Mouse (Mus musculus): ENCODE results near the gene Flywch2. TPM values are rescaled to one million over a fixed set of nuclear protein-coding genes. Genes with fewer than 3 reads are reported as not detected.
"Not testable (repeated sequence)": the region's sequence is repeated elsewhere in the genome, so short reads cannot be mapped to it uniquely, and the experiment has no call there.

Flywch2 gene
- polyA plus RNA-seq, 1 experiment, result 8.8 TPM

- no peak for DNase-seq
- Histone ChIP-seq H3K4me1 (ENCODE audit: control insufficient read depth, insufficient read depth, low read length) (no peaks in the 10 kb centered on the region; the same call in 1 of the 2 replicates), H3K4me3 (replicated peaks; ENCODE audit: extremely low read depth, low read depth, low read length) (no peak overlapping the region)
- WGBS, result 81% methylated on average over 10 of the region's 10 CpGs
- no peak for TF ChIP-seq POLR2A (IDR thresholded peaks at IDR 0.05; ENCODE audit: borderline replicate concordance, extremely low read depth, low read depth, low read length)
- no peak for TF ChIP-seq CTCF (IDR thresholded peaks at IDR 0.05; ENCODE audit: insufficient read depth, low read length)
These were observed 9.7 kb downstream of the Flywch2 start for GRCm38 (mm10) chr17:23776216-23776615.

- 3% methylated on average over 12 of the region's 12 CpGs for WGBS
- DNase-seq, result peak; percentile 82
- Histone ChIP-seq H3K4me3 (replicated peaks; ENCODE audit: extremely low read depth, low read depth, low read length) (no peak overlapping the region), H3K4me1 (ENCODE audit: control insufficient read depth, insufficient read depth, low read length) (no peaks in the 10 kb centered on the region; the same call in none of the 2 replicates)
- TF ChIP-seq CTCF (IDR thresholded peaks at IDR 0.05; ENCODE audit: insufficient read depth, low read length) (peak; percentile 94), POLR2A (IDR thresholded peaks at IDR 0.05; ENCODE audit: borderline replicate concordance, extremely low read depth, low read depth, low read length) (no peak)
These were observed 11.8 kb downstream of the Flywch2 start for GRCm38 (mm10) chr17:23774090-23774489.

- 69% methylated on average over 6 of the region's 6 CpGs for WGBS
- no peak for DNase-seq
- no peak for TF ChIP-seq CTCF (IDR thresholded peaks at IDR 0.05; ENCODE audit: insufficient read depth, low read length)
- TF ChIP-seq POLR2A (IDR thresholded peaks at IDR 0.05; ENCODE audit: borderline replicate concordance, extremely low read depth, low read depth, low read length), result no peak
These were observed 12.2 kb downstream of the Flywch2 start for GRCm38 (mm10) chr17:23773676-23774075.

GRCm38 (mm10) chr17:23772219-23772556, 13.7 kb downstream of the Flywch2 start:
- 76% methylated on average over 2 of the region's 2 CpGs for WGBS
- DNase-seq; H3K4me3 ChIP-seq (replicated peaks; ENCODE audit: extremely low read depth, low read depth, low read length); H3K4me1 ChIP-seq (ENCODE audit: control insufficient read depth, insufficient read depth, low read length): not testable (repeated sequence)

More at GRCm38 (mm10) chr17:23773676-23774075, 12.2 kb downstream of the Flywch2 start:
- H3K4me1 ChIP-seq (ENCODE audit: control insufficient read depth, insufficient read depth, low read length), result no peaks in the 10 kb centered on the region; the same call in none of the 2 replicates
- H3K4me3 ChIP-seq (replicated peaks; ENCODE audit: extremely low read depth, low read depth, low read length), result no peak overlapping the region

- Histone ChIP-seq H3K4me1 (ENCODE audit: control insufficient read depth, insufficient read depth, low read length) (no peaks in the 10 kb centered on the region; the same call in none of the 2 replicates), H3K4me3 (replicated peaks; ENCODE audit: extremely low read depth, low read depth, low read length) (peak within 1 kb of the TSS; percentile 67)
- DNase-seq, result peak; percentile 96
- WGBS, result 3% methylated on average over 57 of the region's 58 CpGs
- TF ChIP-seq POLR2A (IDR thresholded peaks at IDR 0.05; ENCODE audit: borderline replicate concordance, extremely low read depth, low read depth, low read length) (0 out of 2 replicates have a peak, but pooled peaks have one; percentile 27), CTCF (IDR thresholded peaks at IDR 0.05; ENCODE audit: insufficient read depth, low read length) (no peak)
These were observed 14.3 kb downstream of the Flywch2 start, which contains the start of gene Flywch1 for GRCm38 (mm10) chr17:23771284-23772218. Gene Flywch1, minus strand, starts transcription at chr17:23771602.

GRCm38 (mm10) chr17:23770896-23771283, 15.0 kb downstream of the Flywch2 start:
- DNase-seq, result no peak
- 2% methylated on average over 19 of the region's 19 CpGs for WGBS
- Histone ChIP-seq H3K4me1 (ENCODE audit: control insufficient read depth, insufficient read depth, low read length) (no peaks in the 10 kb centered on the region; the same call in none of the 2 replicates), H3K4me3 (replicated peaks; ENCODE audit: extremely low read depth, low read depth, low read length) (peak overlapping the region; percentile 67)
- TF ChIP-seq POLR2A (IDR thresholded peaks at IDR 0.05; ENCODE audit: borderline replicate concordance, extremely low read depth, low read depth, low read length), result no peak
- no peak for TF ChIP-seq CTCF (IDR thresholded peaks at IDR 0.05; ENCODE audit: insufficient read depth, low read length)

GRCm38 (mm10) chr17:23770493-23770892, 15.4 kb downstream of the Flywch2 start:
- whole genome bisulfite sequencing, result 39% methylated on average over 2 of the region's 2 CpGs
- DNase-seq, result no peak
- TF ChIP-seq POLR2A (IDR thresholded peaks at IDR 0.05; ENCODE audit: borderline replicate concordance, extremely low read depth, low read depth, low read length), result no peak
- Histone ChIP-seq H3K4me1 (ENCODE audit: control insufficient read depth, insufficient read depth, low read length) (no peaks in the 10 kb centered on the region; the same call in none of the 2 replicates), H3K4me3 (replicated peaks; ENCODE audit: extremely low read depth, low read depth, low read length) (peak overlapping the region; percentile 67)

- H3K4me3 ChIP-seq (replicated peaks; ENCODE audit: extremely low read depth, low read depth, low read length), result no peak overlapping the region
- 85% methylated on average over 11 of the region's 11 CpGs for WGBS
- TF ChIP-seq CTCF (IDR thresholded peaks at IDR 0.05; ENCODE audit: insufficient read depth, low read length) (no peak), POLR2A (IDR thresholded peaks at IDR 0.05; ENCODE audit: borderline replicate concordance, extremely low read depth, low read depth, low read length) (no peak)
- DNase-seq, result no peak
- no peaks in the 10 kb centered on the region for H3K4me1 ChIP-seq (ENCODE audit: control insufficient read depth, insufficient read depth, low read length)
These were observed 22.9 kb downstream of the Flywch2 start for GRCm38 (mm10) chr17:23762976-23763375.

- no peaks in the 10 kb centered on the region for H3K4me1 ChIP-seq (ENCODE audit: control insufficient read depth, insufficient read depth, low read length)
- 96% methylated on average over 3 of the region's 3 CpGs for WGBS
- TF ChIP-seq CTCF (IDR thresholded peaks at IDR 0.05; ENCODE audit: insufficient read depth, low read length) (no peak), POLR2A (IDR thresholded peaks at IDR 0.05; ENCODE audit: borderline replicate concordance, extremely low read depth, low read depth, low read length) (no peak)
- H3K4me3 ChIP-seq (replicated peaks; ENCODE audit: extremely low read depth, low read depth, low read length), result no peak overlapping the region
- DNase-seq, result no peak
These were observed 24.7 kb downstream of the Flywch2 start for GRCm38 (mm10) chr17:23761155-23761554.

GRCm38 (mm10) chr17:23760231-23760630, 25.6 kb downstream of the Flywch2 start:
- no peak overlapping the region for H3K4me3 ChIP-seq (replicated peaks; ENCODE audit: extremely low read depth, low read depth, low read length)
- WGBS, result 93% methylated on average over 9 of the region's 9 CpGs

More at GRCm38 (mm10) chr17:23760231-23760630, 25.6 kb downstream of the Flywch2 start:
- no peaks in the 10 kb centered on the region for H3K4me1 ChIP-seq (ENCODE audit: control insufficient read depth, insufficient read depth, low read length)
- TF ChIP-seq CTCF (IDR thresholded peaks at IDR 0.05; ENCODE audit: insufficient read depth, low read length), result no peak
- TF ChIP-seq POLR2A (IDR thresholded peaks at IDR 0.05; ENCODE audit: borderline replicate concordance, extremely low read depth, low read depth, low read length), result no peak
- DNase-seq, result no peak
